In the genomic region with DNA sequence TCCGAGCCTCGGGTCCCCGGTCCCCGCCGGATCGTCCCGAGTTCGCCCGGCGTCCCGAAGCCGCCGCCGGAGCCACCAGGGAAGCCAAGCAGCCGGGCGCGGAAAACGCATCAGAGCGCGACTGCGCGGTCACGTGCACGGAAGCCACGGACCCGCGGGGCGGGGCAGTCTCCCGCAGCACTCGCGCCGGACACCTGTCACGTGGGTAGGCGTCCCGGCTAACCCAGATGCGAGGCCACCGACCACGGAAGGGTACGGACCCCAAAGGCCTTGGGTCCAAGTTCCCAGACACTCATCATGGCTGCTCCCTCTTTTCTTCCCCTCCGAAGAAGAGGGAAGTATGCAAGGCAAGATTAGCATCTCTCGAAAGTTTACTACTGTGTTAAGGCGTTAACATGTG, we compare ENCODE assay signal across 8 mouse cellular contexts. TPM values are rescaled to one million over a fixed set of nuclear protein-coding genes. Genes with fewer than 3 reads are reported as not detected.
DNase-seq lines count a peak whose midpoint lies in the region; ATAC-seq and TF ChIP-seq lines count a peak whose summit lies in the region.
"Not testable (repeated sequence)": the region's sequence is repeated elsewhere in the genome, so short reads cannot be mapped to it uniquely, and the experiment has no call there.

No protein-coding gene starts in this region.

- H3K36me3 ChIP-seq in ES-E14 (ENCODE audit: control insufficient read depth, insufficient read depth, low read length, poor library complexity, severe bottlenecking); forebrain, embryonic 13.5 days (ENCODE audit: poor library complexity, severe bottlenecking); kidney, embryonic 16.5 days (ENCODE audit: insufficient read depth, low read length); myocyte (ENCODE audit: control insufficient read depth, insufficient read depth); stomach, embryonic 15.5 days: not testable (repeated sequence)

- not testable (repeated sequence) for H3K27ac ChIP-seq in ES-E14 (ENCODE audit: insufficient read depth, low read depth, low read length, poor library complexity, severe bottlenecking); kidney, embryonic 16.5 days (ENCODE audit: low read length)
- H3K27ac ChIP-seq in forebrain, embryonic 13.5 days, result peak overlapping the region; percentile 74
- peak overlapping the region; percentile 8 for H3K27ac ChIP-seq in stomach, embryonic 15.5 days

- not testable (repeated sequence) for H3K9me3 ChIP-seq in ES-E14 (ENCODE audit: control insufficient read depth, insufficient read depth, low read depth, low read length); forebrain, embryonic 13.5 days (replicated peaks); kidney, embryonic 16.5 days (ENCODE audit: low read length); stomach, embryonic 15.5 days

- H3K27me3 ChIP-seq in forebrain, embryonic 13.5 days; kidney, embryonic 16.5 days (ENCODE audit: insufficient read depth, low read length); myocyte (ENCODE audit: control insufficient read depth, insufficient read depth, insufficient read length); stomach, embryonic 15.5 days (replicated peaks): not testable (repeated sequence)

- TF ChIP-seq CTCF in lung, adult 2 months (IDR thresholded peaks at IDR 0.05; ENCODE audit: insufficient read depth, low read length), result not testable (repeated sequence)

- peak overlapping the region; percentile 30 for H3ac ChIP-seq in myocyte (ENCODE audit: control insufficient read depth, insufficient read length)

- in situ Hi-C loops in ES-E14 (cut with MboI; ENCODE audit: low sequenced_read_pairs in 2 of 2, unreplicated experiment in 2 of 2), result not testable (repeated sequence)

- peaks cover 25% of the 10 kb centered on the region for H3K79me2 ChIP-seq in myocyte (ENCODE audit: control insufficient read depth, insufficient read depth)

- not testable (repeated sequence) for TF ChIP-seq POLR2A in lung, adult 2 months (IDR thresholded peaks at IDR 0.05; ENCODE audit: borderline replicate concordance, extremely low read depth, low read depth, low read length)
- TF ChIP-seq POLR2A in myocyte (IDR thresholded peaks at IDR 0.05; ENCODE audit: insufficient read length, low read depth), result peak; percentile 47

- H3K9ac ChIP-seq in ES-E14 (ENCODE audit: insufficient read depth, low read depth, low read length, poor library complexity, severe bottlenecking), result peak overlapping the region; percentile 73
- peak overlapping the region; percentile 90 for H3K9ac ChIP-seq in forebrain, embryonic 13.5 days
- H3K9ac ChIP-seq in kidney, embryonic 16.5 days (replicated peaks; ENCODE audit: low read length), result peak overlapping the region; percentile 75
- H3K9ac ChIP-seq in stomach, embryonic 15.5 days, result peak overlapping the region; percentile 92

- ATAC-seq in forebrain, embryonic 13.5 days, result peak; percentile 83
- peak; percentile 39 to 59 for ATAC-seq in hematopoietic stem cell, adult 5-6 weeks (replicated peaks in 1 of 2; ENCODE audit: insufficient read depth in 1 of 2, low FRiP score in 2 of 2, low TSS enrichment in 1 of 2, low read depth in 1 of 2, poor library complexity in 2 of 2, severe bottlenecking in 2 of 2)
- ATAC-seq in kidney, embryonic 16.5 days (ENCODE audit: low FRiP score, low TSS enrichment), result peak; percentile 81
- peak; percentile 70 for ATAC-seq in stomach, embryonic 15.5 days (ENCODE audit: insufficient read depth, low FRiP score, low read depth)

- H3K4me2 ChIP-seq in forebrain, embryonic 13.5 days, result peak overlapping the region; percentile 70
- peak overlapping the region; percentile 97 for H3K4me2 ChIP-seq in kidney, embryonic 16.5 days (replicated peaks; ENCODE audit: low read depth, low read length)
- peak overlapping the region; percentile 83 for H3K4me2 ChIP-seq in myocyte (ENCODE audit: low read depth)
- H3K4me2 ChIP-seq in stomach, embryonic 15.5 days, result peak overlapping the region; percentile 77

- H3K4me1 ChIP-seq in ES-E14 (ENCODE audit: control insufficient read depth in 2 of 2, insufficient read depth in 2 of 2, low read length in 2 of 2, poor library complexity in 1 of 2); kidney, embryonic 16.5 days (ENCODE audit: insufficient read depth, low read length); lung, adult 2 months (ENCODE audit: control insufficient read depth, insufficient read depth, low read length); stomach, embryonic 15.5 days: not testable (repeated sequence)
- H3K4me1 ChIP-seq in forebrain, embryonic 13.5 days, result peaks cover 18% of the 10 kb centered on the region

- 1% methylated on average over 42 of the region's 42 CpGs for WGBS in forebrain, embryonic 13.5 days
- WGBS in kidney, embryonic 16.5 days, result 1% methylated on average over 31 of the region's 42 CpGs
- 1% methylated on average over 42 of the region's 42 CpGs for WGBS in lung, adult 2 months
- WGBS in stomach, embryonic 15.5 days, result under 1% methylated on average over 41 of the region's 42 CpGs

- H3K4me3 ChIP-seq in ES-E14 (ENCODE audit: insufficient read depth in 1 of 2, low read depth in 1 of 2, low read length in 2 of 2, poor library complexity in 1 of 2, severe bottlenecking in 1 of 2) (peak overlapping the region; percentile 71 to 85), myocyte (peak overlapping the region; percentile 48)
- H3K4me3 ChIP-seq in forebrain, embryonic 13.5 days, result peak overlapping the region; percentile 69
- peak overlapping the region; percentile 74 for H3K4me3 ChIP-seq in kidney, embryonic 16.5 days (ENCODE audit: low read length)
- H3K4me3 ChIP-seq in lung, adult 2 months (replicated peaks; ENCODE audit: extremely low read depth, low read depth, low read length), result peak overlapping the region; percentile 49
- H3K4me3 ChIP-seq in stomach, embryonic 15.5 days (replicated peaks), result peak overlapping the region; percentile 61

- not testable (repeated sequence) for DNase-seq in ES-E14 (ENCODE audit: low read depth, low spot score); lung, adult 2 months
- DNase-seq in cerebellum, postnatal 14 days, result peak; percentile 8 to 18

TF ChIP-seq in myocyte, 11 proteins besides CTCF, POLR2A, EP300 and RAD21:
- TF ChIP-seq MYOG (IDR thresholded peaks at IDR 0.05; ENCODE audit: control insufficient read depth in 1 of 3, insufficient read depth in 1 of 3, insufficient read length in 2 of 3, low read depth in 2 of 3) (peak in 1 of 3 experiments; percentile 40), MYOD1 (IDR thresholded peaks at IDR 0.05; ENCODE audit: control insufficient read depth in 1 of 3, insufficient read length in 2 of 3, low read depth in 2 of 3) (peak in 1 of 3 experiments; percentile 29), USF1 (IDR thresholded peaks at IDR 0.05; ENCODE audit: low read depth) (peak; percentile 70)

RNA-seq across cellular contexts. Expression of gene Dynlt1b, which starts 47.1 kb away (rescaled TPM):
- total RNA-seq in ES-E14 (2012; rRNA removed), result 557 and 575 TPM in 2 replicates
- polyA plus RNA-seq in forebrain, embryonic 13.5 days (2015; fragmentation: Nextera tagmentation; extraction: Ambion mirVana), result 931 and 992 TPM in 2 replicates
- 102 and 167 TPM in 2 replicates for total RNA-seq in hematopoietic stem cell, adult 5-6 weeks (2017)
- polyA plus RNA-seq in kidney, embryonic 16.5 days (2015; fragmentation: Nextera tagmentation; extraction: Ambion mirVana), result 414 and 449 TPM in 2 replicates
- 163 and 247 TPM in 2 replicates for polyA plus RNA-seq in lung, adult 2 months (2012; rRNA removed)
- polyA plus RNA-seq in myocyte (2012; fragmentation: generic; extraction: Trizol), result 201 TPM
- 461 and 518 TPM in 2 replicates for polyA plus RNA-seq in stomach, embryonic 15.5 days (2015; fragmentation: Nextera tagmentation; extraction: Ambion mirVana)
